In the genomic region with DNA sequence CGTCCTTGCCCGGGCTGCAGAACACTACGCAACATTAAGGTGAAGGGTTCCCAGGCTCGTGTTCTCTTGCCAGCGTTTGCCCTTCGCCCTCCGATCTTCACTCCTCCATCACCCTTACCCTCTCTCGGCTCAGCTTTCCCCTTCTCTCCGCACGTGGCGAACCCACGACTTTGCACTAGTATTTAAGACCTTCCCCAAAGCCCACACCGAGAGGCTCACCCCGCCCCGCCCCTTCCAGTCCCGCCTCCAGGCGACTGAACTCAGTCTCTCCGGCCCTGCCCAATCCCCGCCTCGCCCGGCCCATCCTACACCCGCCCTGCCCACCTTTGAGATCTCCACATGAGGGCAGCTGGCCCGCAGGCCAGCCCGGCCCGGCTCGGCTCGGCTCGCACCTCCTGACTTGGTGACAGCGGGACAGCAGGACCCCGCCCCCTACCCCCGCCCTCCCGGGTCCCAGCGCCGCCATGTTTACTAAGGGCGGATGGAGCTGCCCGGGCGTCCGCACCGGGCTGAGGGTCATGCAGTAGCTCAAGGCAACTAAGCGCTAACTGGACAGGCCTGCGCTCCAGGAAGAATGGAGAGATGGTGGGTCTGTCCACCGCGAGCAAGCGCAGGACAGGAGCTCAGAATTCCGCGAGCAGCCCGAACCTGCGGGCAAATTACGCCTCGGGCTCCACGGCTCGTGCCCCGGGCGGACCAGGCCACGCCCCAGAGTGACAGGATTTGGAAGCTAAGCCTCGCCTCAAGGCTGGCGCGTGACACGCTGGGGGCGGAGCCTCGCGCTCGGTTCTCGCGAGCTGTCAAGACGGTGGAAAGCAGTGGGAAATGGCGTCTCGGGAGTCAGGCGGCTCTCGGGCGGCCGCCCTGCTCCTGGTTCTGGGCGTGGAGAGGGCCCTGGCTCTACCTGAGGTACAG, we compare ENCODE assay signal across 8 mouse cellular contexts. TPM values are rescaled to one million over a fixed set of nuclear protein-coding genes. Genes with fewer than 3 reads are reported as not detected.
DNase-seq lines count a peak whose midpoint lies in the region; ATAC-seq and TF ChIP-seq lines count a peak whose summit lies in the region.

A gene (plus strand): TSS at position 465 of the 915 bp plus-strand sequence.

- H3K27me3 ChIP-seq in ES-Bruce4 (ENCODE audit: control insufficient read depth, insufficient read depth, low read length, poor library complexity, severe bottlenecking), result no peaks in the 10 kb centered on the region
- no peaks in the 10 kb centered on the region for H3K27me3 ChIP-seq in forebrain, embryonic 13.5 days
- no peaks in the 10 kb centered on the region for H3K27me3 ChIP-seq in liver, postnatal 0 days (ENCODE audit: insufficient read depth, low read length)
- H3K27me3 ChIP-seq in neural tube, embryonic 14.5 days (ENCODE audit: control insufficient read depth, insufficient read depth, low read length), result no peaks in the 10 kb centered on the region

- no peaks in the 10 kb centered on the region for H3K4me1 ChIP-seq in ES-Bruce4 (ENCODE audit: control insufficient read depth, insufficient read depth, low read length)
- H3K4me1 ChIP-seq in forebrain, embryonic 13.5 days, result peaks cover 17% of the 10 kb centered on the region
- peaks cover 7% of the 10 kb centered on the region; the same call in 1 of the 2 replicates for H3K4me1 ChIP-seq in liver, postnatal 0 days (ENCODE audit: insufficient read depth)
- H3K4me1 ChIP-seq in neural tube, embryonic 14.5 days (ENCODE audit: control insufficient read depth, insufficient read depth, low read length), result peaks cover 10% of the 10 kb centered on the region; the same call in 1 of the 2 replicates

- peak; percentile 99 to 100 for DNase-seq in heart, postnatal 10 days
- peak; percentile 91 for DNase-seq in large intestine, adult 2 months (ENCODE audit: low read depth, low spot score)
- peak; percentile 99 for DNase-seq in liver, postnatal 0 days
- DNase-seq in testis, postnatal 10 days (ENCODE audit: low spot score), result peak; percentile 99

- intact Hi-C loops in heart, postnatal 10 days (cut with DNase I), result no loop called here

- peak; percentile 64 for TF ChIP-seq POLR2A in ES-Bruce4 (IDR thresholded peaks at IDR 0.05; ENCODE audit: insufficient read depth, low read length)

- peak; percentile 90 for ATAC-seq in cerebellum, adult (ENCODE audit: insufficient number of reproducible peaks, low FRiP score, low TSS enrichment)
- peak; percentile 97 for ATAC-seq in forebrain, embryonic 13.5 days
- peak; percentile 94 for ATAC-seq in liver, postnatal 0 days
- peak; percentile 97 for ATAC-seq in neural tube, embryonic 14.5 days (ENCODE audit: low read depth)

- H3K27ac ChIP-seq in ES-Bruce4 (ENCODE audit: insufficient read depth, low read length), result peak within 1 kb of the TSS; percentile 61; the same call in 1 of the 2 replicates
- H3K27ac ChIP-seq in forebrain, embryonic 13.5 days, result peak within 1 kb of the TSS; percentile 90
- peak within 1 kb of the TSS; percentile 92 for H3K27ac ChIP-seq in liver, postnatal 0 days (ENCODE audit: low read depth)
- H3K27ac ChIP-seq in neural tube, embryonic 14.5 days (ENCODE audit: low read depth, low read length), result peak within 1 kb of the TSS; percentile 89

- H3K9me3 ChIP-seq in ES-Bruce4 (replicated peaks; ENCODE audit: control insufficient read depth, insufficient read depth, low read length, poor library complexity, severe bottlenecking), result no peaks in the 10 kb centered on the region
- H3K9me3 ChIP-seq in forebrain, embryonic 13.5 days (replicated peaks), result no peaks in the 10 kb centered on the region
- no peaks in the 10 kb centered on the region for H3K9me3 ChIP-seq in liver, postnatal 0 days (ENCODE audit: low read length)
- H3K9me3 ChIP-seq in neural tube, embryonic 14.5 days (ENCODE audit: control insufficient read depth, low read length), result no peaks in the 10 kb centered on the region

- TF ChIP-seq CTCF in ES-Bruce4 (IDR thresholded peaks at IDR 0.05; ENCODE audit: low read depth, low read length), result no peak
- 0 out of 2 replicates have a peak, but pooled peaks have one; percentile 13 for TF ChIP-seq CTCF in liver, postnatal 0 days (IDR thresholded peaks at IDR 0.05; ENCODE audit: low read depth)

- TF ChIP-seq EP300 in ES-Bruce4 (IDR thresholded peaks at IDR 0.05; ENCODE audit: insufficient read depth, low read depth, low read length), result no peak
- TF ChIP-seq EP300 in liver, postnatal 0 days (IDR thresholded peaks at IDR 0.05; ENCODE audit: low read depth), result peak; percentile 26

- peak within 1 kb of the TSS; percentile 19 for H3K9ac ChIP-seq in ES-Bruce4 (ENCODE audit: low read depth, poor library complexity, severe bottlenecking)
- peak within 1 kb of the TSS; percentile 89 for H3K9ac ChIP-seq in forebrain, embryonic 13.5 days
- H3K9ac ChIP-seq in liver, postnatal 0 days (replicated peaks), result peak within 1 kb of the TSS; percentile 80
- H3K9ac ChIP-seq in neural tube, embryonic 14.5 days (replicated peaks; ENCODE audit: low read depth, low read length), result peak within 1 kb of the TSS; percentile 84

- peak within 1 kb of the TSS; percentile 76 for H3K4me2 ChIP-seq in forebrain, embryonic 13.5 days
- peak within 1 kb of the TSS; percentile 98 for H3K4me2 ChIP-seq in liver, postnatal 0 days (ENCODE audit: low read depth, low read length)
- peak within 1 kb of the TSS; percentile 65 for H3K4me2 ChIP-seq in neural tube, embryonic 14.5 days (ENCODE audit: low read depth, low read length)

- no peaks in the 10 kb centered on the region for H3K36me3 ChIP-seq in ES-Bruce4 (ENCODE audit: control insufficient read depth, insufficient read depth, low read length, poor library complexity, severe bottlenecking)
- H3K36me3 ChIP-seq in forebrain, embryonic 13.5 days (ENCODE audit: poor library complexity, severe bottlenecking), result 0 out of 2 replicates have a peak, but pooled peaks cover 17% of the 10 kb centered on the region
- peaks cover 8% of the 10 kb centered on the region; the same call in 1 of the 2 replicates for H3K36me3 ChIP-seq in liver, postnatal 0 days (replicated peaks; ENCODE audit: insufficient read depth, low read length)
- 0 out of 2 replicates have a peak, but pooled peaks cover 7% of the 10 kb centered on the region for H3K36me3 ChIP-seq in neural tube, embryonic 14.5 days (ENCODE audit: control insufficient read depth, insufficient read depth, low read length)

- under 1% methylated on average over 73 of the region's 73 CpGs for whole genome bisulfite sequencing in forebrain, embryonic 13.5 days
- WGBS in large intestine, adult 2 months, result under 1% methylated on average over 73 of the region's 73 CpGs
- WGBS in liver, postnatal 0 days (ENCODE audit: insufficient replicate concordance), result under 1% methylated on average over 73 of the region's 73 CpGs
- under 1% methylated on average over 73 of the region's 73 CpGs for WGBS in neural tube, embryonic 14.5 days

- peak within 1 kb of the TSS; percentile 84 for H3K4me3 ChIP-seq in ES-Bruce4 (ENCODE audit: low read depth, low read length)
- peak within 1 kb of the TSS; percentile 75 for H3K4me3 ChIP-seq in forebrain, embryonic 13.5 days
- H3K4me3 ChIP-seq in liver, postnatal 0 days (ENCODE audit: low read depth, low read length), result peak within 1 kb of the TSS; percentile 72
- peak within 1 kb of the TSS; percentile 65 for H3K4me3 ChIP-seq in neural tube, embryonic 14.5 days (ENCODE audit: low read depth, low read length)

RNA-seq across cellular contexts. Expression of the gene that starts here (rescaled TPM):
- polyA plus RNA-seq in ES-Bruce4 (2011; ENCODE audit: insufficient read depth, insufficient read length, low read depth, missing spikeins), result 28.6 and 31.8 TPM in 2 replicates
- 124 and 130 TPM in 2 replicates for polyA plus RNA-seq in forebrain, embryonic 13.5 days (2015; fragmentation: Nextera tagmentation; extraction: Ambion mirVana)
- 10 to 100 TPM; 62.7 to 64.1 TPM for total RNA-seq in heart, postnatal 10 days (2021)
- 92.9 and 98.2 TPM in 2 replicates for polyA plus RNA-seq in large intestine, adult 2 months (2012; rRNA removed)
- 162 and 169 TPM in 2 replicates for polyA plus RNA-seq in liver, postnatal 0 days (2015; fragmentation: Nextera tagmentation; extraction: Ambion mirVana)
- 186 and 189 TPM in 2 replicates for polyA plus RNA-seq in neural tube, embryonic 14.5 days (2014; fragmentation: Nextera tagmentation; extraction: Ambion mirVana)

Comparison
In these comparisons a context has a peak if more than half of its experiments do, and no peak if none do; other contexts are left out.
1. Peak in every context shown above with its lines: DNase-seq, ATAC-seq, H3K4me3 ChIP-seq and H3K27ac ChIP-seq.
2. H3K9ac ChIP-seq: peak in every context shown above with its lines; median percentile 89 in forebrain, embryonic 13.5 days; 84 in neural tube, embryonic 14.5 days; 80 in liver, postnatal 0 days; 19 in ES-Bruce4.